Mouse (Mus musculus) midbrain, embryonic 11.5 days (tissue): ENCODE data around the gene Csf2rb2. TPM values are rescaled to one million over a fixed set of nuclear protein-coding genes. Genes with fewer than 3 reads are reported as not detected.
A peak's percentile ranks its signal among the peaks of the same experiment; 100 is the strongest.
"Not testable (repeated sequence)": the region's sequence is repeated elsewhere in the genome, so short reads cannot be mapped to it uniquely, and the experiment has no call there.

ENCODE experiments used
- ATAC-seq: fragments of 200-750 bp; cut with Nextera tagmentation; 2 replicates; pipeline ENCODE4 v1.8.0; 2017; ENCODE audit warnings: moderate TSS enrichment, moderate library complexity; ENCODE audit not compliant: low FRiP score
- DNase-seq: peaks from one replicate; pipeline ENCODE4 v3.0.0; 2015; ENCODE audit warnings: low spot score; ENCODE audit errors: missing footprints
- H3K27ac ChIP-seq: fragments of 300-500 bp; sonication (generic); 2 replicates; pipeline ENCODE4 v1.5.1; 2014; ENCODE audit warnings: low read depth, low read length
- H3K27me3 ChIP-seq: fragments of 300-500 bp; sonication (generic); 2 replicates; pipeline ENCODE4 v1.6.1; 2014; ENCODE audit warnings: mild to moderate bottlenecking, low read length, moderate library complexity, mixed read lengths; ENCODE audit not compliant: control insufficient read depth, insufficient read depth
- H3K36me3 ChIP-seq: fragments of 300-500 bp; sonication (generic); 2 replicates; pipeline ENCODE4 v1.6.1; 2014; ENCODE audit warnings: mild to moderate bottlenecking, low read length, moderate library complexity, mixed read lengths; ENCODE audit not compliant: control insufficient read depth, insufficient read depth
- H3K4me1 ChIP-seq: fragments of 300-500 bp; sonication (generic); 2 replicates; pipeline ENCODE4 v1.6.1; 2014; ENCODE audit warnings: low read length; ENCODE audit not compliant: control insufficient read depth, insufficient read depth
- H3K4me2 ChIP-seq: fragments of 300-500 bp; sonication (generic); 2 replicates; pipeline ENCODE4 v1.6.1; 2014; ENCODE audit warnings: mild to moderate bottlenecking, moderate library complexity
- H3K4me3 ChIP-seq: fragments of 300-500 bp; sonication (generic); 2 replicates; pipeline ENCODE4 v1.5.1; 2014; ENCODE audit warnings: low read depth, low read length
- H3K9ac ChIP-seq: fragments of 300-500 bp; sonication (generic); 2 replicates; pipeline ENCODE4 v1.6.1; 2014; ENCODE audit warnings: low read length
- H3K9me3 ChIP-seq: fragments of 300-500 bp; sonication (generic); 2 replicates; pipeline ENCODE4 v1.6.1; 2016; ENCODE audit warnings: low read length; ENCODE audit not compliant: control insufficient read depth
- WGBS: fragments of 180-500 bp; shearing (Covaris S2); extraction: QIAGEN DNeasy Blood & Tissue Kit; methylation state at CpG from one replicate; pipeline ENCODE4 v1.1.7; 2014; 5-methylcytosine and 5-hydroxymethylcytosine counted together
- polyA plus RNA-seq: library from polyadenylated mRNA; unstranded; fragments of >200 nt; fragmentation: Nextera tagmentation; extraction: Ambion mirVana; gene quantifications from 2 replicates; pipeline ENCODE4 v1.2.1, GENCODE M21; 2014

Csf2rb2 gene
- polyA plus RNA-seq, 1 experiment from 2014 or later = 0.23 TPM

- no peaks in the 10 kb centered on the region for H3K4me1 ChIP-seq
- no peaks in the 10 kb centered on the region for H3K27me3 ChIP-seq
- no peak overlapping the region for H3K9ac ChIP-seq
- H3K4me2 ChIP-seq = no peak overlapping the region
- DNase-seq (no peak), ATAC-seq (no peak)
- H3K4me3 ChIP-seq = no peak overlapping the region
- H3K9me3 ChIP-seq = no peaks in the 10 kb centered on the region
- 87% methylated on average over 10 of the region's 10 CpGs for WGBS
- no peaks in the 10 kb centered on the region for H3K36me3 ChIP-seq
- no peak overlapping the region for H3K27ac ChIP-seq
These were observed 38.1 kb downstream of the Csf2rb2 start for GRCm38 (mm10) chr15:78267441-78267840.

GRCm38 (mm10) chr15:78263286-78263685, 42.2 kb downstream of the Csf2rb2 start:
- Histone ChIP-seq H3K4me3 (no peak overlapping the region), H3K4me1 (no peaks in the 10 kb centered on the region), H3K9ac (no peak overlapping the region), H3K9me3 (no peaks in the 10 kb centered on the region), H3K4me2 (no peak overlapping the region), H3K36me3 (no peaks in the 10 kb centered on the region), H3K27me3 (no peaks in the 10 kb centered on the region), H3K27ac (no peak overlapping the region)
- WGBS = 69% methylated on average over 3 of the region's 3 CpGs
- DNase-seq (no peak), ATAC-seq (no peak)

- no peak overlapping the region for H3K4me2 ChIP-seq
- ATAC-seq = no peak
- 73% methylated on average over 13 of the region's 13 CpGs for WGBS
- DNase-seq = no peak
- no peak overlapping the region for H3K9ac ChIP-seq
- H3K27ac ChIP-seq = no peak overlapping the region
- H3K27me3 ChIP-seq = no peaks in the 10 kb centered on the region
- no peaks in the 10 kb centered on the region for H3K36me3 ChIP-seq
- H3K9me3 ChIP-seq = no peaks in the 10 kb centered on the region
- no peaks in the 10 kb centered on the region for H3K4me1 ChIP-seq
- H3K4me3 ChIP-seq = no peak overlapping the region
These were observed 44.7 kb downstream of the Csf2rb2 start for GRCm38 (mm10) chr15:78260668-78261333.

GRCm38 (mm10) chr15:78258246-78258865, 47.2 kb downstream of the Csf2rb2 start:
- Histone ChIP-seq H3K4me2 (no peak overlapping the region), H3K27me3 (no peaks in the 10 kb centered on the region), H3K4me3 (no peak overlapping the region), H3K9ac (no peak overlapping the region), H3K4me1 (no peaks in the 10 kb centered on the region), H3K27ac (no peak overlapping the region), H3K9me3 (no peaks in the 10 kb centered on the region), H3K36me3 (no peaks in the 10 kb centered on the region)
- 78% methylated on average over 10 of the region's 10 CpGs for WGBS
- ATAC-seq (no peak), DNase-seq (no peak)

- H3K4me2 ChIP-seq = no peak overlapping the region
- no peaks in the 10 kb centered on the region for H3K9me3 ChIP-seq
- H3K27me3 ChIP-seq = no peaks in the 10 kb centered on the region
- H3K4me1 ChIP-seq = no peaks in the 10 kb centered on the region
- no peak overlapping the region for H3K4me3 ChIP-seq
- H3K27ac ChIP-seq = no peak overlapping the region
- WGBS = 48% methylated on average over 7 of the region's 7 CpGs
- no peaks in the 10 kb centered on the region for H3K36me3 ChIP-seq
- peak; percentile 95 for DNase-seq
- ATAC-seq = no peak
- no peak overlapping the region for H3K9ac ChIP-seq
These were observed 48.0 kb downstream of the Csf2rb2 start for GRCm38 (mm10) chr15:78257326-78258050.

GRCm38 (mm10) chr15:78256602-78257259, 48.8 kb downstream of the Csf2rb2 start:
- DNase-seq, H3K27me3 ChIP-seq, ATAC-seq, H3K4me3 ChIP-seq, H3K9ac ChIP-seq, H3K36me3 ChIP-seq, H3K9me3 ChIP-seq, H3K27ac ChIP-seq, H3K4me1 ChIP-seq, H3K4me2 ChIP-seq: not testable (repeated sequence)

- DNase-seq = peak; percentile 91
- H3K9ac ChIP-seq = no peak overlapping the region
- no peak overlapping the region for H3K4me2 ChIP-seq
- no peak overlapping the region for H3K27ac ChIP-seq
- no peak for ATAC-seq
- WGBS = 16% methylated on average over 20 of the region's 20 CpGs
- H3K4me1 ChIP-seq = no peaks in the 10 kb centered on the region
- H3K4me3 ChIP-seq = no peak overlapping the region
- H3K36me3 ChIP-seq = no peaks in the 10 kb centered on the region
- no peaks in the 10 kb centered on the region for H3K27me3 ChIP-seq
- no peaks in the 10 kb centered on the region for H3K9me3 ChIP-seq
These were observed 50.8 kb downstream of the Csf2rb2 start for GRCm38 (mm10) chr15:78254751-78255150.

GRCm38 (mm10) chr15:78248410-78248809, 57.1 kb downstream of the Csf2rb2 start:
- ATAC-seq = no peak
- no peaks in the 10 kb centered on the region for H3K4me1 ChIP-seq
- no peaks in the 10 kb centered on the region for H3K36me3 ChIP-seq
- 79% methylated on average over 3 of the region's 3 CpGs for WGBS
- DNase-seq = no peak
- no peaks in the 10 kb centered on the region for H3K27me3 ChIP-seq
- no peak overlapping the region for H3K27ac ChIP-seq
- H3K4me2 ChIP-seq = no peak overlapping the region
- no peak overlapping the region for H3K9ac ChIP-seq
- H3K9me3 ChIP-seq = no peaks in the 10 kb centered on the region
- H3K4me3 ChIP-seq = no peak overlapping the region

- H3K9ac ChIP-seq = no peak overlapping the region
- ATAC-seq = no peak
- 70% methylated on average over 2 of the region's 2 CpGs for WGBS
These were observed 57.9 kb downstream of the Csf2rb2 start for GRCm38 (mm10) chr15:78247659-78248058.

More at GRCm38 (mm10) chr15:78247659-78248058, 57.9 kb downstream of the Csf2rb2 start:
- H3K36me3 ChIP-seq = no peaks in the 10 kb centered on the region
- H3K4me2 ChIP-seq = no peak overlapping the region
- no peak overlapping the region for H3K4me3 ChIP-seq
- H3K9me3 ChIP-seq = no peaks in the 10 kb centered on the region
- H3K27me3 ChIP-seq = no peaks in the 10 kb centered on the region
- no peak overlapping the region for H3K27ac ChIP-seq
- H3K4me1 ChIP-seq = no peaks in the 10 kb centered on the region
- DNase-seq = no peak
